Mouse (Mus musculus) stomach, embryonic 14.5 days (tissue): Measurements from ENCODE around the gene Ap1ar. TPM values are rescaled to one million over a fixed set of nuclear protein-coding genes. Genes with fewer than 3 reads are reported as not detected.

ENCODE experiments used
- ATAC-seq: fragments of 200-750 bp; cut with Nextera tagmentation; 2 replicates; pipeline ENCODE4 v1.8.0; 2017; ENCODE audit warnings: low read depth, moderate TSS enrichment; ENCODE audit not compliant: insufficient number of reproducible peaks, insufficient read depth, low FRiP score
- H3K27ac ChIP-seq: fragments of 300-500 bp; sonication (generic); 2 replicates; pipeline ENCODE4 v1.5.1; 2014; ENCODE audit warnings: mild to moderate bottlenecking, low read length, moderate library complexity, mixed read lengths
- H3K27me3 ChIP-seq: fragments of 300-500 bp; sonication (generic); 2 replicates; pipeline ENCODE4 v1.6.1; 2014; ENCODE audit warnings: low read length, control low read depth, mixed read lengths; ENCODE audit not compliant: control insufficient read depth, insufficient read depth
- H3K36me3 ChIP-seq: fragments of 300-500 bp; sonication (generic); 2 replicates; pipeline ENCODE4 v1.6.1; 2014; ENCODE audit warnings: mild to moderate bottlenecking, control low read depth, low read length, moderate library complexity, mixed read lengths; ENCODE audit not compliant: control insufficient read depth, insufficient read depth
- H3K4me1 ChIP-seq: fragments of 300-500 bp; sonication (generic); 2 replicates; pipeline ENCODE4 v1.6.1; 2014; ENCODE audit warnings: low read length, control low read depth, mixed read lengths; ENCODE audit not compliant: control insufficient read depth, insufficient read depth
- H3K4me2 ChIP-seq: fragments of 300-500 bp; sonication (generic); replicated peaks from 2 replicates; pipeline ENCODE4 v1.6.1; 2014; ENCODE audit warnings: low read depth, low read length, control low read depth
- H3K4me3 ChIP-seq: fragments of 300-500 bp; sonication (generic); 2 replicates; pipeline ENCODE4 v1.5.1; 2014; ENCODE audit warnings: low read depth, low read length, control low read depth
- H3K9ac ChIP-seq: fragments of 300-500 bp; sonication (generic); replicated peaks from 2 replicates; pipeline ENCODE4 v1.6.1; 2014; ENCODE audit warnings: low read depth, mild to moderate bottlenecking, control low read depth, low read length, moderate library complexity, mixed read lengths
- H3K9me3 ChIP-seq: fragments of 300-500 bp; sonication (generic); 2 replicates; pipeline ENCODE4 v1.6.1; 2016; ENCODE audit warnings: low read depth, low read length, control low read depth; ENCODE audit not compliant: control insufficient read depth
- WGBS: fragments of 180-500 bp; shearing (Covaris S2); extraction: QIAGEN DNeasy Blood & Tissue Kit; methylation state at CpG from one replicate; pipeline ENCODE4 v1.1.7; 2014; 5-methylcytosine and 5-hydroxymethylcytosine counted together
- polyA plus RNA-seq: library from polyadenylated mRNA; unstranded; fragments of >200 nt; fragmentation: Nextera tagmentation; extraction: Ambion mirVana; gene quantifications from 2 replicates; pipeline ENCODE4 v1.2.1, GENCODE M21; 2014

The Ap1ar gene
- polyA plus RNA-seq, 1 experiment from 2014 or later: 56.8 TPM

- Histone ChIP-seq H3K36me3 (peaks cover 19% of the 10 kb centered on the region), H3K4me3 (no peak overlapping the region), H3K9ac (no peak overlapping the region), H3K4me1 (no peaks in the 10 kb centered on the region), H3K27me3 (no peaks in the 10 kb centered on the region), H3K27ac (no peak overlapping the region), H3K9me3 (no peaks in the 10 kb centered on the region), H3K4me2 (no peak overlapping the region)
- 61% methylated on average over 11 of the region's 11 CpGs for WGBS
- no peak for ATAC-seq
These were observed 18.3 kb downstream of the Ap1ar start for GRCm38 (mm10) chr3:127818694-127819663.

GRCm38 (mm10) chr3:127817120-127817683 is 20.1 kb downstream of the Ap1ar start:
- no peak overlapping the region for H3K9ac ChIP-seq
- no peak overlapping the region for H3K4me3 ChIP-seq
- no peaks in the 10 kb centered on the region for H3K9me3 ChIP-seq
- H3K27ac ChIP-seq: no peak overlapping the region
- no peaks in the 10 kb centered on the region for H3K4me1 ChIP-seq
- no peak for ATAC-seq
- no peak overlapping the region for H3K4me2 ChIP-seq
- H3K27me3 ChIP-seq: no peaks in the 10 kb centered on the region
- peaks cover 19% of the 10 kb centered on the region for H3K36me3 ChIP-seq
- 68% methylated on average over 7 of the region's 7 CpGs for WGBS

GRCm38 (mm10) chr3:127809103-127809502 is 28.2 kb downstream of the Ap1ar start:
- Histone ChIP-seq H3K27me3 (no peaks in the 10 kb centered on the region), H3K27ac (no peak overlapping the region), H3K36me3 (peaks cover 32% of the 10 kb centered on the region), H3K4me3 (no peak overlapping the region), H3K4me2 (no peak overlapping the region), H3K4me1 (no peaks in the 10 kb centered on the region), H3K9me3 (no peaks in the 10 kb centered on the region), H3K9ac (no peak overlapping the region)
- WGBS: 88% methylated on average over 7 of the region's 7 CpGs
- ATAC-seq: no peak

- Histone ChIP-seq H3K4me3 (no peak overlapping the region), H3K4me1 (0 out of 2 replicates have a peak, but pooled peaks cover 2% of the 10 kb centered on the region), H3K27me3 (no peaks in the 10 kb centered on the region), H3K9ac (no peak overlapping the region), H3K27ac (no peak overlapping the region), H3K36me3 (peaks cover 32% of the 10 kb centered on the region), H3K4me2 (no peak overlapping the region), H3K9me3 (no peaks in the 10 kb centered on the region)
- ATAC-seq: no peak
- 81% methylated on average over 5 of the region's 5 CpGs for WGBS
These were observed 29.5 kb downstream of the Ap1ar start for GRCm38 (mm10) chr3:127807846-127808245.

- Histone ChIP-seq H3K4me2 (no peak overlapping the region), H3K9ac (no peak overlapping the region), H3K4me1 (0 out of 2 replicates have a peak, but pooled peaks cover 4% of the 10 kb centered on the region), H3K36me3 (peaks cover 26% of the 10 kb centered on the region), H3K27ac (no peak overlapping the region), H3K9me3 (no peaks in the 10 kb centered on the region), H3K27me3 (no peaks in the 10 kb centered on the region), H3K4me3 (no peak overlapping the region)
- 88% methylated on average over 6 of the region's 6 CpGs for WGBS
- no peak for ATAC-seq
These were observed 31.3 kb downstream of the Ap1ar start for GRCm38 (mm10) chr3:127805991-127806390.

GRCm38 (mm10) chr3:127805071-127805470 is 32.3 kb downstream of the Ap1ar start:
- H3K4me3 ChIP-seq: no peak overlapping the region
- no peak for ATAC-seq
- H3K9ac ChIP-seq: no peak overlapping the region
- H3K27ac ChIP-seq: no peak overlapping the region
- no peaks in the 10 kb centered on the region for H3K9me3 ChIP-seq
- H3K36me3 ChIP-seq: peaks cover 25% of the 10 kb centered on the region
- WGBS: 89% methylated on average over 12 of the region's 12 CpGs
- H3K27me3 ChIP-seq: no peaks in the 10 kb centered on the region
- H3K4me1 ChIP-seq: 0 out of 2 replicates have a peak, but pooled peaks cover 4% of the 10 kb centered on the region
- H3K4me2 ChIP-seq: no peak overlapping the region

- Histone ChIP-seq H3K27me3 (no peaks in the 10 kb centered on the region), H3K4me1 (0 out of 2 replicates have a peak, but pooled peaks cover 4% of the 10 kb centered on the region), H3K9ac (no peak overlapping the region), H3K4me2 (no peak overlapping the region), H3K27ac (no peak overlapping the region), H3K9me3 (no peaks in the 10 kb centered on the region), H3K4me3 (no peak overlapping the region), H3K36me3 (peaks cover 19% of the 10 kb centered on the region; the same call in 1 of the 2 replicates)
- ATAC-seq: no peak
- 84% methylated on average over 4 of the region's 4 CpGs for WGBS
These were observed 32.9 kb downstream of the Ap1ar start for GRCm38 (mm10) chr3:127804439-127804838.

- 33% methylated on average over 8 of the region's 8 CpGs for WGBS
- Histone ChIP-seq H3K9me3 (no peaks in the 10 kb centered on the region), H3K27me3 (no peaks in the 10 kb centered on the region), H3K4me2 (no peak overlapping the region), H3K27ac (no peak overlapping the region), H3K4me3 (no peak overlapping the region), H3K4me1 (0 out of 2 replicates have a peak, but pooled peaks cover 4% of the 10 kb centered on the region), H3K36me3 (peaks cover 3% of the 10 kb centered on the region; the same call in 1 of the 2 replicates), H3K9ac (no peak overlapping the region)
- no peak for ATAC-seq
These were observed 34.5 kb downstream of the Ap1ar start for GRCm38 (mm10) chr3:127802814-127803213.
